Mouse (Mus musculus) embryo, embryonic 9.5 days (tissue): ENCODE measurements around the gene Otof.

Source experiments
- DNase-seq: peaks from one replicate; pipeline ENCODE4 v3.0.0-alpha.2; 2017; ENCODE audit errors: extremely low spot score

The Otof gene

GRCm38 (mm10) chr5:30423572-30424244 lies 38.0 kb downstream of the Otof start:
- peak; percentile 48 for DNase-seq

GRCm38 (mm10) chr5:30423121-30423520 lies 38.6 kb downstream of the Otof start:
- DNase-seq: no peak

- no peak for DNase-seq
These were observed 45.1 kb downstream of the Otof start for GRCm38 (mm10) chr5:30416665-30417064.

GRCm38 (mm10) chr5:30415876-30416275 lies 45.9 kb downstream of the Otof start:
- no peak for DNase-seq

- DNase-seq: no peak
These were observed 46.4 kb downstream of the Otof start for GRCm38 (mm10) chr5:30415381-30415780.

- no peak for DNase-seq
These were observed 50.2 kb downstream of the Otof start for GRCm38 (mm10) chr5:30411524-30411923.

GRCm38 (mm10) chr5:30406876-30407275 lies 54.9 kb downstream of the Otof start:
- peak; percentile 4 for DNase-seq

GRCm38 (mm10) chr5:30401165-30401564 lies 60.6 kb downstream of the Otof start:
- DNase-seq: peak; percentile 18

GRCm38 (mm10) chr5:30400521-30400920 lies 61.2 kb downstream of the Otof start:
- no peak for DNase-seq

- peak; percentile 79 for DNase-seq
These were observed 70.3 kb downstream of the Otof start for GRCm38 (mm10) chr5:30391473-30391872.

GRCm38 (mm10) chr5:30389836-30390235 lies 71.9 kb downstream of the Otof start:
- no peak for DNase-seq

- no peak for DNase-seq
These were observed 74.0 kb downstream of the Otof start for GRCm38 (mm10) chr5:30387726-30388125.

- DNase-seq: peak; percentile 28
These were observed 78.9 kb downstream of the Otof start for GRCm38 (mm10) chr5:30382876-30383275.

GRCm38 (mm10) chr5:30369426-30369825 lies 92.3 kb downstream of the Otof start:
- no peak for DNase-seq

- no peak for DNase-seq
These were observed 94.3 kb downstream of the Otof start for GRCm38 (mm10) chr5:30367405-30367804.

- DNase-seq: no peak
These were observed 103.2 kb downstream of the Otof start for GRCm38 (mm10) chr5:30358436-30359099.

GRCm38 (mm10) chr5:30356647-30357046 lies 105.1 kb downstream of the Otof start:
- no peak for DNase-seq

GRCm38 (mm10) chr5:30355559-30356159 lies 106.1 kb downstream of the Otof start:
- DNase-seq: no peak

- DNase-seq: no peak
These were observed 106.6 kb downstream of the Otof start for GRCm38 (mm10) chr5:30355114-30355513.

GRCm38 (mm10) chr5:30353605-30354004 lies 108.1 kb downstream of the Otof start:
- DNase-seq: no peak

GRCm38 (mm10) chr5:30343886-30344285 lies 117.8 kb downstream of the Otof start:
- no peak for DNase-seq

GRCm38 (mm10) chr5:30343107-30343506 lies 118.6 kb downstream of the Otof start:
- DNase-seq: peak; percentile 78

GRCm38 (mm10) chr5:30342601-30343015 lies 119.1 kb downstream of the Otof start:
- DNase-seq: no peak
